Mouse (Mus musculus) intestine, postnatal 0 days (tissue): ENCODE measurements at regions not wholly inside any gene's neighbourhood (a gene's known extent, or its start where the extent isn't known, plus 50 kb on each side); places are given as distances from the start of the nearest gene placed in this dataset.

Experiments used
- ATAC-seq: fragments of 200-750 bp; cut with Nextera tagmentation; 2 replicates; pipeline ENCODE4 v1.8.0; 2017; ENCODE audit warnings: mild to moderate bottlenecking, moderate TSS enrichment, moderate library complexity
- H3K27ac ChIP-seq: fragments of 300-500 bp; sonication (generic); 2 replicates; pipeline ENCODE4 v1.5.1; 2014; ENCODE audit warnings: mild to moderate bottlenecking, low read depth, low read length, moderate library complexity
- H3K27me3 ChIP-seq: fragments of 300-500 bp; sonication (generic); replicated peaks from 2 replicates; pipeline ENCODE4 v1.6.1; 2014; ENCODE audit warnings: low read length, mixed read lengths; ENCODE audit not compliant: control insufficient read depth, insufficient read depth
- H3K36me3 ChIP-seq: fragments of 300-500 bp; sonication (generic); 2 replicates; pipeline ENCODE4 v1.6.1; 2014; ENCODE audit warnings: mild to moderate bottlenecking, moderate library complexity; ENCODE audit not compliant: control insufficient read depth, insufficient read depth
- H3K4me1 ChIP-seq: fragments of 300-500 bp; sonication (generic); replicated peaks from 2 replicates; pipeline ENCODE4 v1.6.1; 2014; ENCODE audit warnings: antibody characterized with exemption, low read length, mixed read lengths; ENCODE audit not compliant: control insufficient read depth, insufficient read depth
- H3K4me2 ChIP-seq: fragments of 300-500 bp; sonication (generic); replicated peaks from 2 replicates; pipeline ENCODE4 v1.6.1; 2014; ENCODE audit warnings: low read depth, mild to moderate bottlenecking, moderate library complexity
- H3K4me3 ChIP-seq: fragments of 300-500 bp; sonication (generic); 2 replicates; pipeline ENCODE4 v1.5.1; 2014; ENCODE audit warnings: low read depth, low read length
- H3K9ac ChIP-seq: fragments of 300-500 bp; sonication (generic); 2 replicates; pipeline ENCODE4 v1.6.1; 2014; ENCODE audit warnings: mild to moderate bottlenecking, low read depth, low read length
- H3K9me3 ChIP-seq: fragments of 300-500 bp; sonication (generic); 2 replicates; pipeline ENCODE4 v1.6.1; 2016; ENCODE audit warnings: mixed run types; ENCODE audit not compliant: control insufficient read depth
- CTCF ChIP-seq: sonication (generic); IDR thresholded peaks from 2 replicates; pipeline ENCODE4 v1.5.1; 2016; ENCODE audit warnings: low read depth, mild to moderate bottlenecking, control low read depth, antibody characterized with exemption, moderate library complexity
- WGBS: fragments of 180-500 bp; shearing (Covaris S2); extraction: QIAGEN DNeasy Blood & Tissue Kit; methylation state at CpG from one replicate; pipeline ENCODE4 v1.1.7; 2014; 5-methylcytosine and 5-hydroxymethylcytosine counted together

GRCm38 (mm10) chr6:127207308-127207707 is 55.3 kb upstream of the Ccnd2 start:
- H3K4me3 ChIP-seq = no peak overlapping the region
- no peaks in the 10 kb centered on the region for H3K9me3 ChIP-seq
- no peaks in the 10 kb centered on the region for H3K36me3 ChIP-seq
- H3K27ac ChIP-seq = no peak overlapping the region
- TF ChIP-seq CTCF = no peak
- no peak overlapping the region for H3K4me2 ChIP-seq
- H3K27me3 ChIP-seq = no peaks in the 10 kb centered on the region
- H3K4me1 ChIP-seq = no peaks in the 10 kb centered on the region
- no peak for ATAC-seq
- no peak overlapping the region for H3K9ac ChIP-seq
- WGBS = 66% methylated on average over 5 of the region's 5 CpGs

GRCm38 (mm10) chr6:127213355-127213754 is 61.4 kb upstream of the Ccnd2 start:
- no peak overlapping the region for H3K27ac ChIP-seq
- no peak overlapping the region for H3K9ac ChIP-seq
- H3K4me1 ChIP-seq = no peaks in the 10 kb centered on the region
- no peak for ATAC-seq
- H3K4me2 ChIP-seq = no peak overlapping the region
- H3K27me3 ChIP-seq = no peaks in the 10 kb centered on the region
- no peak for TF ChIP-seq CTCF
- WGBS = 89% methylated on average over 3 of the region's 3 CpGs
- H3K4me3 ChIP-seq = no peak overlapping the region
- H3K36me3 ChIP-seq = no peaks in the 10 kb centered on the region
- no peaks in the 10 kb centered on the region for H3K9me3 ChIP-seq

GRCm38 (mm10) chr6:127215915-127216314 is 63.9 kb upstream of the Ccnd2 start:
- 58% methylated on average over 4 of the region's 4 CpGs for WGBS
- TF ChIP-seq CTCF = no peak

GRCm38 (mm10) chr6:127218634-127219445 is 66.8 kb upstream of the Ccnd2 start:
- Histone ChIP-seq H3K27ac (no peak overlapping the region), H3K9me3 (no peaks in the 10 kb centered on the region), H3K4me3 (no peak overlapping the region), H3K4me1 (no peaks in the 10 kb centered on the region), H3K9ac (no peak overlapping the region), H3K27me3 (no peaks in the 10 kb centered on the region), H3K36me3 (no peaks in the 10 kb centered on the region), H3K4me2 (no peak overlapping the region)
- TF ChIP-seq CTCF = no peak
- ATAC-seq = no peak
- WGBS = 72% methylated on average over 17 of the region's 17 CpGs

More at GRCm38 (mm10) chr6:127215915-127216314, 63.9 kb upstream of the Ccnd2 start:
- Histone ChIP-seq H3K9ac (no peak overlapping the region), H3K4me1 (no peaks in the 10 kb centered on the region), H3K27ac (no peak overlapping the region), H3K9me3 (no peaks in the 10 kb centered on the region), H3K4me2 (no peak overlapping the region), H3K27me3 (no peaks in the 10 kb centered on the region), H3K36me3 (no peaks in the 10 kb centered on the region), H3K4me3 (no peak overlapping the region)
- ATAC-seq = no peak

GRCm38 (mm10) chr6:127219446-127219802 is 67.4 kb upstream of the Ccnd2 start:
- Histone ChIP-seq H3K9me3 (no peaks in the 10 kb centered on the region), H3K4me1 (no peaks in the 10 kb centered on the region), H3K9ac (no peak overlapping the region), H3K4me2 (no peak overlapping the region), H3K27me3 (no peaks in the 10 kb centered on the region), H3K27ac (no peak overlapping the region), H3K36me3 (no peaks in the 10 kb centered on the region), H3K4me3 (no peak overlapping the region)
- no peak for TF ChIP-seq CTCF
- 69% methylated on average over 7 of the region's 7 CpGs for WGBS
- ATAC-seq = no peak

- Histone ChIP-seq H3K27me3 (no peaks in the 10 kb centered on the region), H3K9ac (no peak overlapping the region), H3K4me3 (no peak overlapping the region), H3K27ac (no peak overlapping the region), H3K4me1 (no peaks in the 10 kb centered on the region), H3K36me3 (no peaks in the 10 kb centered on the region), H3K4me2 (no peak overlapping the region), H3K9me3 (no peaks in the 10 kb centered on the region)
- ATAC-seq = no peak
- no peak for TF ChIP-seq CTCF
- WGBS = 76% methylated on average over 5 of the region's 5 CpGs
Measured at GRCm38 (mm10) chr6:127226242-127226983, 74.4 kb upstream of the Ccnd2 start.
